Mouse (Mus musculus) intestine, postnatal 0 days (tissue): Measurements from ENCODE around the gene Slc38a10. TPM values are rescaled to one million over a fixed set of nuclear protein-coding genes. Genes with fewer than 3 reads are reported as not detected.

Experiments used
- ATAC-seq: fragments of 200-750 bp; cut with Nextera tagmentation; 2 replicates; pipeline ENCODE4 v1.8.0; 2017; ENCODE audit warnings: mild to moderate bottlenecking, moderate TSS enrichment, moderate library complexity
- H3K27ac ChIP-seq: fragments of 300-500 bp; sonication (generic); 2 replicates; pipeline ENCODE4 v1.5.1; 2014; ENCODE audit warnings: mild to moderate bottlenecking, low read depth, low read length, moderate library complexity
- H3K27me3 ChIP-seq: fragments of 300-500 bp; sonication (generic); replicated peaks from 2 replicates; pipeline ENCODE4 v1.6.1; 2014; ENCODE audit warnings: low read length, mixed read lengths; ENCODE audit not compliant: control insufficient read depth, insufficient read depth
- H3K36me3 ChIP-seq: fragments of 300-500 bp; sonication (generic); 2 replicates; pipeline ENCODE4 v1.6.1; 2014; ENCODE audit warnings: mild to moderate bottlenecking, moderate library complexity; ENCODE audit not compliant: control insufficient read depth, insufficient read depth
- H3K4me1 ChIP-seq: fragments of 300-500 bp; sonication (generic); replicated peaks from 2 replicates; pipeline ENCODE4 v1.6.1; 2014; ENCODE audit warnings: antibody characterized with exemption, low read length, mixed read lengths; ENCODE audit not compliant: control insufficient read depth, insufficient read depth
- H3K4me2 ChIP-seq: fragments of 300-500 bp; sonication (generic); replicated peaks from 2 replicates; pipeline ENCODE4 v1.6.1; 2014; ENCODE audit warnings: low read depth, mild to moderate bottlenecking, moderate library complexity
- H3K4me3 ChIP-seq: fragments of 300-500 bp; sonication (generic); 2 replicates; pipeline ENCODE4 v1.5.1; 2014; ENCODE audit warnings: low read depth, low read length
- H3K9ac ChIP-seq: fragments of 300-500 bp; sonication (generic); 2 replicates; pipeline ENCODE4 v1.6.1; 2014; ENCODE audit warnings: mild to moderate bottlenecking, low read depth, low read length
- H3K9me3 ChIP-seq: fragments of 300-500 bp; sonication (generic); 2 replicates; pipeline ENCODE4 v1.6.1; 2016; ENCODE audit warnings: mixed run types; ENCODE audit not compliant: control insufficient read depth
- CTCF ChIP-seq: sonication (generic); IDR thresholded peaks from 2 replicates; pipeline ENCODE4 v1.5.1; 2016; ENCODE audit warnings: low read depth, mild to moderate bottlenecking, control low read depth, antibody characterized with exemption, moderate library complexity
- WGBS: fragments of 180-500 bp; shearing (Covaris S2); extraction: QIAGEN DNeasy Blood & Tissue Kit; methylation state at CpG from one replicate; pipeline ENCODE4 v1.1.7; 2014; 5-methylcytosine and 5-hydroxymethylcytosine counted together
- microRNA-seq: library from miRNA; unstranded; fragments of <30 nt; microRNA quantifications from one replicate; pipeline ENCODE4, GENCODE M21; 2016
- polyA plus RNA-seq: library from polyadenylated mRNA; unstranded; fragments of >200 nt; fragmentation: Nextera tagmentation; extraction: Ambion mirVana; gene quantifications from 2 replicates; pipeline ENCODE4 v1.2.1, GENCODE M21; 2015

Slc38a10 gene
- polyA plus RNA-seq, 1 experiment from 2014 or later = 56.4 TPM

GRCm38 (mm10) chr11:120064668-120065040, 86.5 kb downstream of the Slc38a10 start:
- TF ChIP-seq CTCF = no peak
- H3K4me2 ChIP-seq = no peak overlapping the region
- no peak overlapping the region for H3K9ac ChIP-seq
- H3K27me3 ChIP-seq = no peaks in the 10 kb centered on the region
- 93% methylated on average over 11 of the region's 11 CpGs for WGBS
- H3K36me3 ChIP-seq = peaks cover 37% of the 10 kb centered on the region; the same call in 1 of the 2 replicates
- H3K4me1 ChIP-seq = no peaks in the 10 kb centered on the region
- no peak overlapping the region for H3K27ac ChIP-seq
- H3K9me3 ChIP-seq = no peaks in the 10 kb centered on the region
- no peak for ATAC-seq
- H3K4me3 ChIP-seq = no peak overlapping the region

- no peaks in the 10 kb centered on the region for H3K4me1 ChIP-seq
- H3K36me3 ChIP-seq = peaks cover 36% of the 10 kb centered on the region; the same call in 1 of the 2 replicates
- no peaks in the 10 kb centered on the region for H3K27me3 ChIP-seq
- H3K9ac ChIP-seq = no peak overlapping the region
- H3K27ac ChIP-seq = no peak overlapping the region
- WGBS = 89% methylated on average over 13 of the region's 13 CpGs
- ATAC-seq = no peak
- no peaks in the 10 kb centered on the region for H3K9me3 ChIP-seq
- H3K4me2 ChIP-seq = no peak overlapping the region
- H3K4me3 ChIP-seq = no peak overlapping the region
- TF ChIP-seq CTCF = no peak
These were observed 87.0 kb downstream of the Slc38a10 start for GRCm38 (mm10) chr11:120064006-120064667.

GRCm38 (mm10) chr11:120063326-120063725, 87.8 kb downstream of the Slc38a10 start:
- H3K9me3 ChIP-seq = no peaks in the 10 kb centered on the region
- TF ChIP-seq CTCF = no peak
- no peaks in the 10 kb centered on the region for H3K4me1 ChIP-seq
- H3K9ac ChIP-seq = no peak overlapping the region
- H3K36me3 ChIP-seq = peaks cover 31% of the 10 kb centered on the region; the same call in 1 of the 2 replicates
- 84% methylated on average over 5 of the region's 5 CpGs for WGBS
- no peaks in the 10 kb centered on the region for H3K27me3 ChIP-seq
- no peak overlapping the region for H3K4me3 ChIP-seq
- no peak for ATAC-seq
- no peak overlapping the region for H3K27ac ChIP-seq
- no peak overlapping the region for H3K4me2 ChIP-seq

- no peak for TF ChIP-seq CTCF
- Histone ChIP-seq H3K4me1 (no peaks in the 10 kb centered on the region), H3K4me3 (no peak overlapping the region), H3K9ac (no peak overlapping the region), H3K4me2 (no peak overlapping the region), H3K27me3 (no peaks in the 10 kb centered on the region), H3K36me3 (peaks cover 16% of the 10 kb centered on the region; the same call in 1 of the 2 replicates), H3K27ac (no peak overlapping the region), H3K9me3 (no peaks in the 10 kb centered on the region)
- 52% methylated on average over 8 of the region's 8 CpGs for WGBS
- ATAC-seq = 0 out of 2 replicates have a peak, but pooled peaks have one; percentile 4
These were observed 90.5 kb downstream of the Slc38a10 start for GRCm38 (mm10) chr11:120060634-120061033.

- Histone ChIP-seq H3K4me1 (no peaks in the 10 kb centered on the region), H3K9me3 (no peaks in the 10 kb centered on the region), H3K9ac (no peak overlapping the region), H3K4me2 (no peak overlapping the region), H3K4me3 (no peak overlapping the region), H3K27me3 (no peaks in the 10 kb centered on the region), H3K27ac (no peak overlapping the region), H3K36me3 (no peaks in the 10 kb centered on the region)
- WGBS = 78% methylated on average over 12 of the region's 12 CpGs
- TF ChIP-seq CTCF = no peak
- no peak for ATAC-seq
These were observed 95.0 kb downstream of the Slc38a10 start for GRCm38 (mm10) chr11:120055953-120056732.

Small RNA genes within 50 kb of the gene (microRNA-seq; reads per million reads assigned to microRNA genes)
- gene Gm25948 = not detected

Other genes starting within 250 kb of the Slc38a10 start
- gene Chmp6, start 237.9 kb downstream of the Slc38a10 start, polyA plus RNA-seq = 121 and 123 TPM in 2 replicates
- gene Baiap2, start 208.6 kb downstream of the Slc38a10 start, polyA plus RNA-seq = 4.2 and 4.3 TPM in 2 replicates
- gene Aatk, start 104.2 kb downstream of the Slc38a10 start, polyA plus RNA-seq = 1.6 and 1.7 TPM in 2 replicates
- gene Cep131, start 64.5 kb downstream of the Slc38a10 start, polyA plus RNA-seq = 4.8 and 5.6 TPM in 2 replicates
- 13.5 and 15.1 TPM in 2 replicates for gene Tepsin, start 52.6 kb downstream of the Slc38a10 start, polyA plus RNA-seq
- gene Ndufaf8, start 52.4 kb downstream of the Slc38a10 start, polyA plus RNA-seq = 153 TPM in 2 replicates
- 3.1 and 4.2 TPM in 2 replicates for gene Bahcc1, start 81.6 kb upstream of the Slc38a10 start, polyA plus RNA-seq
- 1,513 and 1,605 TPM in 2 replicates for gene Actg1, start 197.2 kb upstream of the Slc38a10 start, polyA plus RNA-seq
- gene Fscn2, start 210.2 kb upstream of the Slc38a10 start, polyA plus RNA-seq = 0.14 and 0.16 TPM in 2 replicates
- 9.7 and 11.7 TPM in 2 replicates for gene Faap100, start 227.4 kb upstream of the Slc38a10 start, polyA plus RNA-seq